Comparison of ENCODE assay signal across 9 mouse cellular contexts in genomic region chr6:88916153-88916552, GRCm38 (mm10). TPM values are rescaled to one million over a fixed set of nuclear protein-coding genes. Genes with fewer than 3 reads are reported as not detected.
DNase-seq lines count a peak whose midpoint lies in the region; ATAC-seq and TF ChIP-seq lines count a peak whose summit lies in the region.
"Had no signal": no experiment of that assay in that cellular context is flagged by ENCODE, and none has a peak within 500 bp of the region (broad histone marks: within the 10 kb centered on the region; RNA-seq: fewer than 3 reads in every experiment).

No protein-coding gene starts in this region.

- WGBS in hindbrain, embryonic 16.5 days: 65% methylated on average over 1 of the region's 1 CpGs
- 56% methylated on average over 1 of the region's 1 CpGs for WGBS in hindbrain, embryonic 14.5 days

- H3K4me3 ChIP-seq in hindbrain, embryonic 16.5 days (ENCODE audit: low read length): no peak overlapping the region
- H3K4me3 ChIP-seq in hindbrain, embryonic 14.5 days (replicated peaks; ENCODE audit: low read length): no peak overlapping the region
- no peak overlapping the region for H3K4me3 ChIP-seq in embryonic fibroblast, embryonic 13.5 days (ENCODE audit: insufficient read depth, low read length)
- H3K4me3 ChIP-seq: lung, embryonic 15.5 days had no signal

- H3K4me2 ChIP-seq in hindbrain, embryonic 16.5 days (ENCODE audit: low read length): no peak overlapping the region
- no peak overlapping the region for H3K4me2 ChIP-seq in hindbrain, embryonic 14.5 days (replicated peaks)
- H3K4me2 ChIP-seq: lung, embryonic 15.5 days had no signal

- H3K36me3 ChIP-seq in hindbrain, embryonic 16.5 days (ENCODE audit: control insufficient read depth, insufficient read depth, low read length): peaks cover 2% of the 10 kb centered on the region; the same call in 1 of the 2 replicates
- peaks cover 13% of the 10 kb centered on the region for H3K36me3 ChIP-seq in hindbrain, embryonic 14.5 days (replicated peaks; ENCODE audit: control insufficient read depth, insufficient read depth)

- no peak for DNase-seq in hindbrain, embryonic 14.5 days (ENCODE audit: low spot score)
- DNase-seq in A20 (ENCODE audit: low read depth, low spot score) (peak; percentile 63), ES-CJ7 (ENCODE audit: low read depth, low spot score) (peak; percentile 87)
- peak; percentile 63 to 70 for DNase-seq in kidney, postnatal 25 days
- peak; percentile 78 for DNase-seq in retina, embryonic 14.5 days (ENCODE audit: low spot score)
- DNase-seq in adrenal gland, postnatal 25 days: no peak

- H3K27ac ChIP-seq in hindbrain, embryonic 16.5 days (ENCODE audit: low read depth, low read length): no peak overlapping the region
- no peak overlapping the region for H3K27ac ChIP-seq in hindbrain, embryonic 14.5 days
- H3K27ac ChIP-seq in embryonic fibroblast, embryonic 13.5 days (ENCODE audit: insufficient read depth, low read length): no peak overlapping the region
- H3K27ac ChIP-seq: lung, embryonic 15.5 days had no signal

- TF ChIP-seq POLR2A in embryonic fibroblast, embryonic 13.5 days (IDR thresholded peaks at IDR 0.05; ENCODE audit: low read depth, low read length): no peak

- ATAC-seq in hindbrain, embryonic 16.5 days: 0 out of 2 replicates have a peak, but pooled peaks have one; percentile 3
- no peak for ATAC-seq in hindbrain, embryonic 14.5 days (ENCODE audit: low FRiP score)

- peak; percentile 61; the same call in 1 of the 2 replicates for TF ChIP-seq CTCF in embryonic fibroblast, embryonic 13.5 days (IDR thresholded peaks at IDR 0.05; ENCODE audit: borderline replicate concordance, insufficient read depth, low read length)

- no peaks in the 10 kb centered on the region for H3K9me3 ChIP-seq in hindbrain, embryonic 16.5 days (ENCODE audit: control insufficient read depth, low read length)
- H3K9me3 ChIP-seq in hindbrain, embryonic 14.5 days (ENCODE audit: control insufficient read depth, low read length): no peaks in the 10 kb centered on the region
- H3K9me3 ChIP-seq: lung, embryonic 15.5 days had no signal

- no peak overlapping the region for H3K9ac ChIP-seq in hindbrain, embryonic 16.5 days (ENCODE audit: low read depth, low read length)
- H3K9ac ChIP-seq in hindbrain, embryonic 14.5 days: no peak overlapping the region
- H3K9ac ChIP-seq: lung, embryonic 15.5 days had no signal

- no peaks in the 10 kb centered on the region for H3K27me3 ChIP-seq in hindbrain, embryonic 16.5 days (replicated peaks; ENCODE audit: control insufficient read depth, insufficient read depth, low read length)
- H3K27me3 ChIP-seq in hindbrain, embryonic 14.5 days (ENCODE audit: control insufficient read depth, insufficient read depth, low read length): no peaks in the 10 kb centered on the region
- H3K27me3 ChIP-seq: lung, embryonic 15.5 days had no signal

- peaks cover 3% of the 10 kb centered on the region; the same call in 1 of the 2 replicates for H3K4me1 ChIP-seq in hindbrain, embryonic 16.5 days (ENCODE audit: control insufficient read depth, insufficient read depth, low read depth, low read length)
- H3K4me1 ChIP-seq in hindbrain, embryonic 14.5 days (replicated peaks; ENCODE audit: control insufficient read depth, insufficient read depth, low read length): no peaks in the 10 kb centered on the region
- no peaks in the 10 kb centered on the region for H3K4me1 ChIP-seq in embryonic fibroblast, embryonic 13.5 days (ENCODE audit: control insufficient read depth, insufficient read depth, low read length)

RNA-seq across cellular contexts. Expression of gene Tpra1, which starts 14.1 kb away (rescaled TPM):
- 92.3 and 94.7 TPM in 2 replicates for polyA plus RNA-seq in hindbrain, embryonic 16.5 days (2015; fragmentation: Nextera tagmentation; extraction: Ambion mirVana)
- polyA plus RNA-seq in hindbrain, embryonic 14.5 days (2014; fragmentation: Nextera tagmentation; extraction: Ambion mirVana): 45.8 and 48.5 TPM in 2 replicates
- polyA plus RNA-seq in embryonic fibroblast, embryonic 13.5 days (2011; ENCODE audit: insufficient read length, low read depth, missing spikeins): 29.2 and 31.0 TPM in 2 replicates
- total RNA-seq in adrenal gland, postnatal 25 days (2021): 127 and 136 TPM in 2 replicates

RNA-seq across cellular contexts. Expression of gene Mcm2, which starts 17.6 kb away (rescaled TPM):
- polyA plus RNA-seq in hindbrain, embryonic 16.5 days (2015; fragmentation: Nextera tagmentation; extraction: Ambion mirVana): 27.3 and 35.0 TPM in 2 replicates
- polyA plus RNA-seq in hindbrain, embryonic 14.5 days (2014; fragmentation: Nextera tagmentation; extraction: Ambion mirVana): 27.0 and 30.2 TPM in 2 replicates
- polyA plus RNA-seq in embryonic fibroblast, embryonic 13.5 days (2011; ENCODE audit: insufficient read length, low read depth, missing spikeins): 31.6 and 42.3 TPM in 2 replicates
- total RNA-seq in adrenal gland, postnatal 25 days (2021): 48.6 and 50.9 TPM in 2 replicates

RNA-seq across cellular contexts. Expression of gene Podxl2, which starts 41.3 kb away (rescaled TPM):
- polyA plus RNA-seq in hindbrain, embryonic 16.5 days (2015; fragmentation: Nextera tagmentation; extraction: Ambion mirVana): 553 and 621 TPM in 2 replicates
- 525 and 527 TPM in 2 replicates for polyA plus RNA-seq in hindbrain, embryonic 14.5 days (2014; fragmentation: Nextera tagmentation; extraction: Ambion mirVana)
- polyA plus RNA-seq in embryonic fibroblast, embryonic 13.5 days (2011; ENCODE audit: insufficient read length, low read depth, missing spikeins): 9.3 and 13.9 TPM in 2 replicates
- total RNA-seq in adrenal gland, postnatal 25 days (2021): 31.4 and 33.5 TPM in 2 replicates

Comparison
In these comparisons a context has a peak if more than half of its experiments do, and no peak if none do; other contexts are left out.
1. DNase-seq: peak in A20 (single experiment), ES-CJ7 (single experiment), kidney, postnatal 25 days (2 of 2) and retina, embryonic 14.5 days (single experiment); none in hindbrain, embryonic 14.5 days (single experiment) and adrenal gland, postnatal 25 days (single experiment).
2. RNA of gene Podxl2, which starts 41.3 kb away (polyA plus RNA-seq): 553 to 621 TPM in hindbrain, embryonic 16.5 days and 525 to 527 TPM in hindbrain, embryonic 14.5 days; 9.3 to 13.9 TPM in embryonic fibroblast, embryonic 13.5 days; every median in the first group is over 10 times any median in the second.